Mouse (Mus musculus) telencephalon, adult 2 months (tissue): ENCODE results near the gene Prkar2b.
A peak's percentile ranks its signal among the peaks of the same experiment; 100 is the strongest.

ENCODE experiments used
- DNase-seq: peaks from one replicate; pipeline ENCODE4 v3.0.0-alpha.2; 2011; ENCODE audit warnings: low read depth, low spot score

The Prkar2b gene

GRCm38 (mm10) chr12:32061090-32061930 is at the start of gene Prkar2b:
Prkar2b (minus strand) TSS chr12:32061296.
- peak; percentile 68 for DNase-seq

- DNase-seq = no peak
Measured at GRCm38 (mm10) chr12:32109201-32109600, 48.1 kb upstream of the Prkar2b start.

- DNase-seq = no peak
Measured at GRCm38 (mm10) chr12:32104955-32105521, 43.9 kb upstream of the Prkar2b start.

GRCm38 (mm10) chr12:32104451-32104862 is 43.4 kb upstream of the Prkar2b start:
- DNase-seq = no peak

- DNase-seq = no peak
Measured at GRCm38 (mm10) chr12:32101306-32101705, 40.2 kb upstream of the Prkar2b start.

- DNase-seq = no peak
Measured at GRCm38 (mm10) chr12:32099686-32100206, 38.6 kb upstream of the Prkar2b start.

- no peak for DNase-seq
Measured at GRCm38 (mm10) chr12:32098596-32098995, 37.5 kb upstream of the Prkar2b start.

GRCm38 (mm10) chr12:32097107-32097506 is 36.0 kb upstream of the Prkar2b start:
- no peak for DNase-seq

- no peak for DNase-seq
Measured at GRCm38 (mm10) chr12:32095164-32095563, 34.1 kb upstream of the Prkar2b start.

GRCm38 (mm10) chr12:32092452-32092851 is 31.4 kb upstream of the Prkar2b start:
- DNase-seq = no peak

GRCm38 (mm10) chr12:32088566-32088965 is 27.5 kb upstream of the Prkar2b start:
- DNase-seq = no peak

GRCm38 (mm10) chr12:32087339-32087738 is 26.2 kb upstream of the Prkar2b start:
- no peak for DNase-seq

GRCm38 (mm10) chr12:32086874-32087273 is 25.8 kb upstream of the Prkar2b start:
- DNase-seq = no peak

- no peak for DNase-seq
Measured at GRCm38 (mm10) chr12:32085856-32086255, 24.8 kb upstream of the Prkar2b start.

GRCm38 (mm10) chr12:32085189-32085588 is 24.1 kb upstream of the Prkar2b start:
- DNase-seq = no peak

- DNase-seq = no peak
Measured at GRCm38 (mm10) chr12:32084601-32085000, 23.5 kb upstream of the Prkar2b start.

GRCm38 (mm10) chr12:32080692-32081091 is 19.6 kb upstream of the Prkar2b start:
- DNase-seq = no peak

- no peak for DNase-seq
Measured at GRCm38 (mm10) chr12:32077403-32077802, 16.3 kb upstream of the Prkar2b start.

GRCm38 (mm10) chr12:32075831-32076715 is 15.0 kb upstream of the Prkar2b start:
- no peak for DNase-seq

GRCm38 (mm10) chr12:32074271-32074670 is 13.2 kb upstream of the Prkar2b start:
- DNase-seq = no peak

- no peak for DNase-seq
Measured at GRCm38 (mm10) chr12:32066004-32066403, 4.9 kb upstream of the Prkar2b start.
